Mouse (Mus musculus): ENCODE data around the gene Kif21a. TPM values are rescaled to one million over a fixed set of nuclear protein-coding genes. Genes with fewer than 3 reads are reported as not detected.
A peak's percentile ranks its signal among the peaks of the same experiment; 100 is the strongest.

The Kif21a gene
- polyA plus RNA-seq, 1 experiment from 2014 or later = 9.2 TPM

GRCm38 (mm10) chr15:91016366-91016765 lies 33.4 kb downstream of the Kif21a start:
- DNase-seq (ENCODE audit: low spot score) = no peak
- Histone ChIP-seq H3K27me3 (replicated peaks; ENCODE audit: low read depth, poor library complexity, severe bottlenecking) (no peaks in the 10 kb centered on the region), H3K9me3 (peaks cover 3% of the 10 kb centered on the region; the same call in 1 of the 2 replicates), H3K36me3 (replicated peaks) (peaks cover 5% of the 10 kb centered on the region; the same call in 1 of the 2 replicates), H3K27ac (replicated peaks) (no peak overlapping the region), H3K4me1 (peaks cover 27% of the 10 kb centered on the region), H3K4me3 (no peak overlapping the region)
- 84% methylated on average over 12 of the region's 12 CpGs for WGBS

GRCm38 (mm10) chr15:91012793-91013580 lies 36.8 kb downstream of the Kif21a start:
- peaks cover 28% of the 10 kb centered on the region for H3K4me1 ChIP-seq
- no peak overlapping the region for H3K4me3 ChIP-seq
- H3K9me3 ChIP-seq = no peaks in the 10 kb centered on the region
- 13% methylated on average over 6 of the region's 6 CpGs for WGBS
- no peaks in the 10 kb centered on the region for H3K36me3 ChIP-seq (replicated peaks)
- no peak for DNase-seq (ENCODE audit: low spot score)
- peak overlapping the region; percentile 11; the same call in 1 of the 2 replicates for H3K27ac ChIP-seq (replicated peaks)
- H3K27me3 ChIP-seq (replicated peaks; ENCODE audit: low read depth, poor library complexity, severe bottlenecking) = no peaks in the 10 kb centered on the region

GRCm38 (mm10) chr15:91010218-91010617 lies 39.5 kb downstream of the Kif21a start:
- no peaks in the 10 kb centered on the region for H3K27me3 ChIP-seq (replicated peaks; ENCODE audit: low read depth, poor library complexity, severe bottlenecking)
- H3K36me3 ChIP-seq (replicated peaks) = no peaks in the 10 kb centered on the region
- no peak for DNase-seq (ENCODE audit: low spot score)
- 40% methylated on average over 4 of the region's 4 CpGs for WGBS
- H3K4me3 ChIP-seq = no peak overlapping the region
- no peak overlapping the region for H3K27ac ChIP-seq (replicated peaks)
- H3K4me1 ChIP-seq = peaks cover 19% of the 10 kb centered on the region
- H3K9me3 ChIP-seq = no peaks in the 10 kb centered on the region

- no peaks in the 10 kb centered on the region for H3K36me3 ChIP-seq (replicated peaks)
- no peak overlapping the region for H3K27ac ChIP-seq (replicated peaks)
- 90% methylated on average over 13 of the region's 13 CpGs for WGBS
- H3K27me3 ChIP-seq (replicated peaks; ENCODE audit: low read depth, poor library complexity, severe bottlenecking) = no peaks in the 10 kb centered on the region
- no peak for DNase-seq (ENCODE audit: low spot score)
- H3K4me3 ChIP-seq = no peak overlapping the region
- peaks cover 9% of the 10 kb centered on the region for H3K4me1 ChIP-seq
- H3K9me3 ChIP-seq = no peaks in the 10 kb centered on the region
Measured at GRCm38 (mm10) chr15:91007123-91007830, 42.5 kb downstream of the Kif21a start.

- no peak for DNase-seq (ENCODE audit: low spot score)
- Histone ChIP-seq H3K4me3 (no peak overlapping the region), H3K9me3 (no peaks in the 10 kb centered on the region), H3K27ac (replicated peaks) (no peak overlapping the region), H3K36me3 (replicated peaks) (no peaks in the 10 kb centered on the region), H3K27me3 (replicated peaks; ENCODE audit: low read depth, poor library complexity, severe bottlenecking) (no peaks in the 10 kb centered on the region), H3K4me1 (peaks cover 11% of the 10 kb centered on the region; the same call in 1 of the 2 replicates)
- 91% methylated on average over 7 of the region's 7 CpGs for WGBS
Measured at GRCm38 (mm10) chr15:91004726-91005125, 45.0 kb downstream of the Kif21a start.

GRCm38 (mm10) chr15:91001037-91001616 lies 48.6 kb downstream of the Kif21a start:
- Histone ChIP-seq H3K36me3 (replicated peaks) (peaks cover 8% of the 10 kb centered on the region), H3K27me3 (replicated peaks; ENCODE audit: low read depth, poor library complexity, severe bottlenecking) (no peaks in the 10 kb centered on the region), H3K4me1 (peaks cover 11% of the 10 kb centered on the region; the same call in 1 of the 2 replicates), H3K9me3 (no peaks in the 10 kb centered on the region), H3K27ac (replicated peaks) (no peak overlapping the region), H3K4me3 (no peak overlapping the region)
- 71% methylated on average over 10 of the region's 10 CpGs for WGBS
- no peak for DNase-seq (ENCODE audit: low spot score)

- peak; percentile 12 for DNase-seq (ENCODE audit: low spot score)
- no peaks in the 10 kb centered on the region for H3K9me3 ChIP-seq
- 70% methylated on average over 21 of the region's 21 CpGs for WGBS
- no peaks in the 10 kb centered on the region for H3K27me3 ChIP-seq (replicated peaks; ENCODE audit: low read depth, poor library complexity, severe bottlenecking)
- peaks cover 11% of the 10 kb centered on the region; the same call in 1 of the 2 replicates for H3K4me1 ChIP-seq
- no peak overlapping the region for H3K4me3 ChIP-seq
- peak overlapping the region; percentile 48; the same call in 1 of the 2 replicates for H3K27ac ChIP-seq (replicated peaks)
- H3K36me3 ChIP-seq (replicated peaks) = peaks cover 11% of the 10 kb centered on the region
Measured at GRCm38 (mm10) chr15:91000280-91001036, 49.3 kb downstream of the Kif21a start.

- H3K9me3 ChIP-seq = no peaks in the 10 kb centered on the region
- H3K36me3 ChIP-seq (replicated peaks) = peaks cover 35% of the 10 kb centered on the region
- no peak overlapping the region for H3K4me3 ChIP-seq
- WGBS = 68% methylated on average over 2 of the region's 2 CpGs
- no peak for DNase-seq (ENCODE audit: low spot score)
- H3K4me1 ChIP-seq = no peaks in the 10 kb centered on the region
- no peaks in the 10 kb centered on the region for H3K27me3 ChIP-seq (replicated peaks; ENCODE audit: low read depth, poor library complexity, severe bottlenecking)
- no peak overlapping the region for H3K27ac ChIP-seq (replicated peaks)
Measured at GRCm38 (mm10) chr15:90992871-90993270, 56.9 kb downstream of the Kif21a start.

GRCm38 (mm10) chr15:90992388-90992787 lies 57.4 kb downstream of the Kif21a start:
- Histone ChIP-seq H3K27ac (replicated peaks) (no peak overlapping the region), H3K4me3 (no peak overlapping the region), H3K27me3 (replicated peaks; ENCODE audit: low read depth, poor library complexity, severe bottlenecking) (no peaks in the 10 kb centered on the region), H3K4me1 (no peaks in the 10 kb centered on the region), H3K9me3 (no peaks in the 10 kb centered on the region), H3K36me3 (replicated peaks) (peaks cover 35% of the 10 kb centered on the region)
- WGBS = 92% methylated on average over 14 of the region's 14 CpGs
- no peak for DNase-seq (ENCODE audit: low spot score)

- Histone ChIP-seq H3K4me1 (no peaks in the 10 kb centered on the region), H3K27ac (replicated peaks) (no peak overlapping the region), H3K9me3 (no peaks in the 10 kb centered on the region), H3K27me3 (replicated peaks; ENCODE audit: low read depth, poor library complexity, severe bottlenecking) (no peaks in the 10 kb centered on the region), H3K4me3 (no peak overlapping the region), H3K36me3 (replicated peaks) (peaks cover 35% of the 10 kb centered on the region)
- DNase-seq (ENCODE audit: low spot score) = no peak
- 70% methylated on average over 4 of the region's 4 CpGs for WGBS
Measured at GRCm38 (mm10) chr15:90991843-90992242, 57.9 kb downstream of the Kif21a start.

- H3K4me1 ChIP-seq = no peaks in the 10 kb centered on the region
- WGBS = 92% methylated on average over 12 of the region's 12 CpGs
- DNase-seq (ENCODE audit: low spot score) = no peak
- H3K4me3 ChIP-seq = no peak overlapping the region
- no peaks in the 10 kb centered on the region for H3K9me3 ChIP-seq
- H3K27me3 ChIP-seq (replicated peaks; ENCODE audit: low read depth, poor library complexity, severe bottlenecking) = no peaks in the 10 kb centered on the region
- H3K36me3 ChIP-seq (replicated peaks) = peaks cover 39% of the 10 kb centered on the region
- no peak overlapping the region for H3K27ac ChIP-seq (replicated peaks)
Measured at GRCm38 (mm10) chr15:90987714-90988250, 62.0 kb downstream of the Kif21a start.

- DNase-seq (ENCODE audit: low spot score) = no peak
- Histone ChIP-seq H3K4me3 (no peak overlapping the region), H3K4me1 (peaks cover 8% of the 10 kb centered on the region), H3K9me3 (peaks cover 7% of the 10 kb centered on the region), H3K27ac (replicated peaks) (no peak overlapping the region), H3K27me3 (replicated peaks; ENCODE audit: low read depth, poor library complexity, severe bottlenecking) (no peaks in the 10 kb centered on the region), H3K36me3 (replicated peaks) (peaks cover 42% of the 10 kb centered on the region)
- WGBS = 74% methylated on average over 5 of the region's 5 CpGs
Measured at GRCm38 (mm10) chr15:90975914-90976313, 73.8 kb downstream of the Kif21a start.
